Mouse (Mus musculus) cerebellum, adult 2 months (tissue): Measurements from ENCODE around the gene Nt5c1a. TPM values are rescaled to one million over a fixed set of nuclear protein-coding genes. Genes with fewer than 3 reads are reported as not detected.

Experiments
- DNase-seq, 2 experiments: peaks; one replicate each; pipeline ENCODE4 v3.0.0; 2021
- H3K27ac ChIP-seq: fragments of 200-500 bp; 2 replicates; pipeline ENCODE4 v1.5.1; 2012; ENCODE audit warnings: low read length, control low read depth, inconsistent platforms; ENCODE audit not compliant: insufficient read depth
- H3K27me3 ChIP-seq: fragments of 200-500 bp; 2 replicates; pipeline ENCODE4 v1.6.1; 2012; ENCODE audit warnings: inconsistent platforms, mild to moderate bottlenecking, low read length, moderate library complexity; ENCODE audit not compliant: control insufficient read depth, insufficient read depth
- H3K4me1 ChIP-seq: fragments of 200-500 bp; 2 replicates; pipeline ENCODE4 v1.6.1; 2011; ENCODE audit warnings: low read length; ENCODE audit not compliant: control insufficient read depth, insufficient read depth
- H3K4me3 ChIP-seq: fragments of 200-500 bp; replicated peaks from 2 replicates; pipeline ENCODE3; 2011; ENCODE audit warnings: mild to moderate bottlenecking, low read depth, low read length, control low read depth; ENCODE audit not compliant: insufficient read depth
- CTCF ChIP-seq: fragments of 200-500 bp; IDR thresholded peaks from 2 replicates; pipeline ENCODE4 v1.5.1; 2011; ENCODE audit warnings: low read depth, mild to moderate bottlenecking, control low read depth, low read length, moderate library complexity, borderline replicate concordance; ENCODE audit not compliant: insufficient read depth
- POLR2A ChIP-seq: fragments of 200-500 bp; IDR thresholded peaks from 2 replicates; pipeline ENCODE4 v1.6.1; 2011; ENCODE audit warnings: low read length, control low read depth, borderline replicate concordance; ENCODE audit not compliant: insufficient read depth
- WGBS: fragments of 180-500 bp; shearing (Covaris S2); methylation state at CpG from one replicate; pipeline ENCODE4 v1.1.7; 2018; 5-methylcytosine and 5-hydroxymethylcytosine counted together
- polyA plus RNA-seq: library from polyadenylated mRNA; depleted of rRNA; stranded (reverse); fragments of >200 nt; gene quantifications from 2 replicates; pipeline ENCODE4 v1.2.3, GENCODE M21; 2012; rRNA removed

Gene Nt5c1a
- polyA plus RNA-seq, 1 experiment: 9.8 TPM

DNA sequence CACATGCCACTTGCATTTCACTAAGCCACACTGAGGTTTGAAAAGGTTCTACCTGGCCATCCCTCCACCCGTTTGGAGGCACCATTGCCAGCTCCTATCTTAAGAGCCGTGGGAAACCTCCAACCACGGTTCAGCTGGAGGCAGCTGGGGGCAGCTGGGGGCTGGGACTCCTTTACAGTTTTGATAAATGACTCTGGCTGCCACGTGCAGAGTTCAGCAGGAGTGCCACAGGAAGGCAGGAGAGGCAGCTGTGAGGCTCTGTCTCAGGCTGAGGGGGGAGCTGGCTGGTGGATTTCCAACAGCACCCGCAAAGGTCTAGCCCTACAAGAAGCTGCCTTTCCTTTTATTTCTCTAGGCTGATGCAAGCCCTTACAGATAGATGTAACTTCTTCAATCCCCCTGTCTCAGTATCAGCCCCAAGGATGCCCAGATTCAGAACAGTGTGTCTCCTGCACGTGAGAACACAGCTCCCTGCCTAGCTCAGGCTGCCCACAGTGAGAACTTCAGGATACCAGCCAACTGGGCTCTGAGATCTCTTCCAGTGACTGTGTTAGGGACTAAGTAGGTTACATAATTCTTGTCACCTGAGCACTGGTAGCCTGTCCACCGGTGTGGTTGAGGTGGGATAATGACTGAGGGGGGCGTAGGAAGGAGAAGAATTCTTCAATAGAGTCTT, 58.9 kb downstream of the Nt5c1a start:
- WGBS: 34% methylated on average over 8 of the region's 8 CpGs
- no peak overlapping the region for H3K27ac ChIP-seq
- no peak overlapping the region for H3K4me3 ChIP-seq
- H3K4me1 ChIP-seq: peaks cover 6% of the 10 kb centered on the region
- TF ChIP-seq CTCF (no peak), POLR2A (no peak)
- H3K27me3 ChIP-seq: no peaks in the 10 kb centered on the region
- no peak for DNase-seq

DNA sequence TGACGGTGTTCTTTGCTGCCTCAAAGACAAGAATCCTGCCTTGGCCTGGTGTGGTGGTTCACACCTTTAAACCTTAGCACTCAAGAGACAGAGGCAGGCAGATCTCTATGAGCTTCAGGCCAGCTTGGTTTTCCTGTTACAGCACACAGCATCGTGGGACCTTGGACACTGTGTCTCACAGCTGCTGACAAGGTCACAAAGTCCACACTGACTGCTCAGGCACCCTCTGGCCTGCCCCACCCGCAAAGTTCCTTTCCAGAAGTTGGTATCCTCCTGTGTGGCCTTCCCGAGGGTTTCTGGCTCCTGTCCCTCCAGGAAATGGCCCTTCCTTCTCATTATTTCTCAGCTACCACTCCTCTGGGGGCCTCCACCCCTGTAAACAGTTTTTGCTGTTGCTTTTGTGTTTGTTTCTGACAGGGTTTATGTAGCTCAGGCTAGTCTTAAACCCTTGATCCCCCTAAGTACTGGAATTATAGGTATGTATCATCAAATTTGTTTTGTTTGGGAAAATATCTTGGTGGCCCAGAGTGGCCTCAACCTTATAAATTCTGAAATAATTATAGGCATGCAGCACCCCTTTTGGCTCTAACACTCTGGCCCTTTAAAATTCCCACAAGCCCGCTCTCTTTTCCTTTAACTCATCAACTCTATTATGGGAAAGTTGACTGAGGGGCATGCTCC, 60.6 kb downstream of the Nt5c1a start, which contains the start of gene Pabpc4:
Gene Pabpc4, plus strand, starts transcription at position 631 of the 681 bp plus-strand sequence.
- no peak for DNase-seq
- 74% methylated on average over 5 of the region's 5 CpGs for WGBS

More for the DNA sequence above, 60.6 kb downstream of the Nt5c1a start, which contains the start of gene Pabpc4:
- Histone ChIP-seq H3K27me3 (no peaks in the 10 kb centered on the region), H3K4me3 (no peak within 1 kb of the TSS), H3K4me1 (peaks cover 6% of the 10 kb centered on the region), H3K27ac (no peak within 1 kb of the TSS)
- no peak for TF ChIP-seq CTCF
- TF ChIP-seq POLR2A: no peak

Other genes with a start within 250 kb of the Nt5c1a start
- gene Mfsd2a, start 240.3 kb upstream of the Nt5c1a start, polyA plus RNA-seq: 32.9 and 34.4 TPM in 2 replicates
- gene Mycl, start 205.9 kb upstream of the Nt5c1a start, polyA plus RNA-seq: 5.3 and 5.8 TPM in 2 replicates
- gene Trit1, start 184.9 kb upstream of the Nt5c1a start, polyA plus RNA-seq: 10.9 and 11.0 TPM in 2 replicates
- gene Bmp8b, start 96.3 kb upstream of the Nt5c1a start, polyA plus RNA-seq: 0.10 and 0.24 TPM in 2 replicates
- 0.11 TPM in 2 replicates for gene Oxct2b, start 85.2 kb upstream of the Nt5c1a start, polyA plus RNA-seq
- gene Ppie, start 61.6 kb upstream of the Nt5c1a start, polyA plus RNA-seq: 24.6 and 25.3 TPM in 2 replicates
- gene Hpcal4, start 18.3 kb upstream of the Nt5c1a start, polyA plus RNA-seq: 23.9 and 25.7 TPM in 2 replicates
- 3.1 and 3.5 TPM in 2 replicates for gene Heyl, start 32.1 kb downstream of the Nt5c1a start, polyA plus RNA-seq
- gene Pabpc4, start 60.8 kb downstream of the Nt5c1a start, polyA plus RNA-seq: 30.8 and 32.3 TPM in 2 replicates
- gene Oxct2a, start 122.1 kb downstream of the Nt5c1a start, polyA plus RNA-seq: not detected in 2 replicates
- 0.21 and 0.41 TPM in 2 replicates for gene Bmp8a, start 141.7 kb downstream of the Nt5c1a start, polyA plus RNA-seq